Mouse (Mus musculus): ENCODE results near the gene Smim6. TPM values are rescaled to one million over a fixed set of nuclear protein-coding genes. Genes with fewer than 3 reads are reported as not detected.

Smim6 gene
- total and polyA plus RNA-seq, 3 experiments: 1.2 to 3.8 TPM; not detected in 1

- peaks cover 20 to 40% of the 10 kb centered on the region in 2 experiments for H3K4me1 ChIP-seq (ENCODE audit: control insufficient read depth in 1 of 2, insufficient read depth in 2 of 2, low read length in 2 of 2)
- H3K27ac ChIP-seq (ENCODE audit: control insufficient read depth, low read depth, low read length): peak overlapping the region; percentile 98
- no peaks in the 10 kb centered on the region for H3K27me3 ChIP-seq (ENCODE audit: control insufficient read depth in 1 of 2, insufficient read depth in 2 of 2, low read length in 2 of 2)
- H3K9me3 ChIP-seq (replicated peaks; ENCODE audit: insufficient read depth, low read length): no peaks in the 10 kb centered on the region
- peaks cover 0 to 33% of the 10 kb centered on the region in 2 experiments; a peak in 2 of 4 replicates for H3K36me3 ChIP-seq (ENCODE audit: control insufficient read depth in 1 of 2, insufficient read depth in 2 of 2, low read length in 2 of 2)
- peaks cover 34% of the 10 kb centered on the region for H3K79me2 ChIP-seq (ENCODE audit: control insufficient read depth, insufficient read depth, low read length, poor library complexity)
- no peak for DNase-seq (ENCODE audit: low read depth, low spot score)
- TF ChIP-seq TCF12 (IDR thresholded peaks at IDR 0.05; ENCODE audit: low read depth, low read length): no peak
- no peak for TF ChIP-seq UBTF (IDR thresholded peaks at IDR 0.05; ENCODE audit: borderline replicate concordance, insufficient read depth, low read depth, low read length)
- TF ChIP-seq BHLHE40 (IDR thresholded peaks at IDR 0.05; ENCODE audit: borderline replicate concordance, low read depth, low read length): no peak
- peak; percentile 90 for TF ChIP-seq CHD1 (IDR thresholded peaks at IDR 0.05; ENCODE audit: low read depth, low read length)
- no peak for TF ChIP-seq ZNF384 (IDR thresholded peaks at IDR 0.05; ENCODE audit: low read depth, low read length)
- no peak for TF ChIP-seq EP300 (IDR thresholded peaks at IDR 0.05; ENCODE audit: low read depth in 1 of 2, low read length in 2 of 2)
- no peak for TF ChIP-seq CTCF (IDR thresholded peaks at IDR 0.05 in 2 of 3, conservative IDR thresholded peaks at IDR 0.05 in 1 of 3; ENCODE audit: control insufficient read depth in 1 of 3, insufficient read depth in 1 of 3, low read depth in 2 of 3, low read length in 3 of 3, poor library complexity in 1 of 3, severe bottlenecking in 1 of 3)
- 0 out of 4 replicates have a peak, but pooled peaks of 1 of the 2 experiments have one; percentile 7 for TF ChIP-seq POLR2A (IDR thresholded peaks at IDR 0.05; ENCODE audit: control insufficient read depth in 1 of 2, insufficient read depth in 1 of 2, low read depth in 1 of 2, low read length in 2 of 2, poor library complexity in 1 of 2)
- no peak for TF ChIP-seq MYC (IDR thresholded peaks at IDR 0.05; ENCODE audit: low read depth, low read length)
- no peak for TF ChIP-seq RCOR1 (IDR thresholded peaks at IDR 0.05; ENCODE audit: low read depth, low read length)
- H3K4me3 ChIP-seq (ENCODE audit: control insufficient read depth in 1 of 2, insufficient read depth in 1 of 2, low read depth in 2 of 2, low read length in 2 of 2): peak overlapping the region; percentile 13 to 40
- peak overlapping the region; percentile 74 for H3K9ac ChIP-seq (ENCODE audit: control insufficient read depth, low read depth, low read length, poor library complexity, severe bottlenecking)
Measured at GRCm38 (mm10) chr11:115902177-115902576, 9.6 kb upstream of the Smim6 start.

- Histone ChIP-seq H3K79me2 (ENCODE audit: control insufficient read depth, insufficient read depth, low read length, poor library complexity) (peaks cover 34% of the 10 kb centered on the region), H3K9me3 (replicated peaks; ENCODE audit: insufficient read depth, low read length) (no peaks in the 10 kb centered on the region), H3K4me3 (ENCODE audit: control insufficient read depth in 1 of 2, insufficient read depth in 1 of 2, low read depth in 2 of 2, low read length in 2 of 2) (peak overlapping the region; percentile 13 to 40; a peak in 3 of 4 replicates), H3K27me3 (ENCODE audit: control insufficient read depth in 1 of 2, insufficient read depth in 2 of 2, low read length in 2 of 2) (no peaks in the 10 kb centered on the region), H3K36me3 (ENCODE audit: control insufficient read depth in 1 of 2, insufficient read depth in 2 of 2, low read length in 2 of 2) (peaks cover 0 to 33% of the 10 kb centered on the region in 2 experiments; a peak in 2 of 4 replicates), H3K9ac (ENCODE audit: control insufficient read depth, low read depth, low read length, poor library complexity, severe bottlenecking) (peak overlapping the region; percentile 74), H3K4me1 (ENCODE audit: control insufficient read depth in 1 of 2, insufficient read depth in 2 of 2, low read length in 2 of 2) (peaks cover 20 to 40% of the 10 kb centered on the region in 2 experiments), H3K27ac (ENCODE audit: control insufficient read depth, low read depth, low read length) (peak overlapping the region; percentile 98)
- peak; percentile 97 for DNase-seq (ENCODE audit: low read depth, low spot score)
- TF ChIP-seq POLR2A (IDR thresholded peaks at IDR 0.05; ENCODE audit: control insufficient read depth in 1 of 2, insufficient read depth in 1 of 2, low read depth in 1 of 2, low read length in 2 of 2, poor library complexity in 1 of 2): peak in 1 of 2 experiments; percentile 64; a peak in 1 of 4 replicates
- 0 out of 2 replicates have a peak, but pooled peaks have one; percentile 43 for TF ChIP-seq MYB (IDR thresholded peaks at IDR 0.05; ENCODE audit: low read depth, low read length)
- peak; percentile 82; the same call in 1 of the 2 replicates for TF ChIP-seq BHLHE40 (IDR thresholded peaks at IDR 0.05; ENCODE audit: borderline replicate concordance, low read depth, low read length)
- TF ChIP-seq E2F4 (IDR thresholded peaks at IDR 0.05; ENCODE audit: borderline replicate concordance, low read depth, low read length): no peak
- no peak for TF ChIP-seq POLR2AphosphoS2 (IDR thresholded peaks at IDR 0.05; ENCODE audit: low read length)
- peak; percentile 59 for TF ChIP-seq TBP (IDR thresholded peaks at IDR 0.05; ENCODE audit: low read depth, low read length)
- TF ChIP-seq UBTF (IDR thresholded peaks at IDR 0.05; ENCODE audit: borderline replicate concordance, insufficient read depth, low read depth, low read length): no peak
- TF ChIP-seq ZMIZ1 (IDR thresholded peaks at IDR 0.05; ENCODE audit: low read depth, low read length): peak; percentile 81; the same call in 1 of the 2 replicates
- no peak for TF ChIP-seq ZNF384 (IDR thresholded peaks at IDR 0.05; ENCODE audit: low read depth, low read length)
- TF ChIP-seq ELF1 (IDR thresholded peaks at IDR 0.05; ENCODE audit: low read depth, low read length): no peak
- no peak for TF ChIP-seq MAFK (IDR thresholded peaks at IDR 0.05; ENCODE audit: borderline replicate concordance, low read depth, low read length)
- TF ChIP-seq CHD2 (IDR thresholded peaks at IDR 0.05; ENCODE audit: low read length): no peak
- TF ChIP-seq TAL1 (IDR thresholded peaks at IDR 0.05; ENCODE audit: low read length): no peak
- TF ChIP-seq USF2 (IDR thresholded peaks at IDR 0.05; ENCODE audit: borderline replicate concordance in 1 of 2, insufficient read depth in 1 of 2, low read depth in 1 of 2, low read length in 2 of 2): no peak
- TF ChIP-seq EP300 (IDR thresholded peaks at IDR 0.05; ENCODE audit: low read depth in 1 of 2, low read length in 2 of 2): peak in 1 of 2 experiments; percentile 81; a peak in 2 of 4 replicates
- peak; percentile 58; the same call in 1 of the 2 replicates for TF ChIP-seq TCF12 (IDR thresholded peaks at IDR 0.05; ENCODE audit: low read depth, low read length)
- 0 out of 2 replicates have a peak, but pooled peaks have one; percentile 41 for TF ChIP-seq HCFC1 (IDR thresholded peaks at IDR 0.05; ENCODE audit: low read depth, low read length)
- TF ChIP-seq RCOR1 (IDR thresholded peaks at IDR 0.05; ENCODE audit: low read depth, low read length): no peak
- TF ChIP-seq NELFE (IDR thresholded peaks at IDR 0.05; ENCODE audit: low read depth, low read length): peak; percentile 31
- TF ChIP-seq CTCF (IDR thresholded peaks at IDR 0.05 in 2 of 3, conservative IDR thresholded peaks at IDR 0.05 in 1 of 3; ENCODE audit: control insufficient read depth in 1 of 3, insufficient read depth in 1 of 3, low read depth in 2 of 3, low read length in 3 of 3, poor library complexity in 1 of 3, severe bottlenecking in 1 of 3): no peak
- TF ChIP-seq POLR2AphosphoS5 (IDR thresholded peaks at IDR 0.05; ENCODE audit: borderline replicate concordance, low read depth, low read length): no peak
- 0 out of 2 replicates have a peak, but pooled peaks have one; percentile 42 for TF ChIP-seq MXI1 (IDR thresholded peaks at IDR 0.05; ENCODE audit: low read depth, low read length)
- no peak for TF ChIP-seq JUND (IDR thresholded peaks at IDR 0.05; ENCODE audit: low read depth, low read length)
- 0 out of 2 replicates have a peak, but pooled peaks have one; percentile 56 for TF ChIP-seq MAZ (IDR thresholded peaks at IDR 0.05; ENCODE audit: low read depth, low read length)
- no peak for TF ChIP-seq CHD1 (IDR thresholded peaks at IDR 0.05; ENCODE audit: low read depth, low read length)
- TF ChIP-seq ETS1 (IDR thresholded peaks at IDR 0.05; ENCODE audit: low read depth, low read length): peak; percentile 83
Measured at GRCm38 (mm10) chr11:115902831-115903230, 9.0 kb upstream of the Smim6 start.

Measured in MEL (cell line).